Mouse (Mus musculus) small intestine, adult 2 months (tissue): ENCODE data around the gene Nipal3.

ENCODE experiments used
- CTCF ChIP-seq: fragments of 200-500 bp; IDR thresholded peaks from 2 replicates; pipeline ENCODE4 v1.5.1; 2012; ENCODE audit warnings: low read depth, mild to moderate bottlenecking, control low read depth, inconsistent platforms, low read length, moderate library complexity, mixed read lengths; ENCODE audit not compliant: insufficient replicate concordance, insufficient read length; ENCODE audit errors: extremely low read depth
- POLR2A ChIP-seq: fragments of 200-500 bp; IDR thresholded peaks from 2 replicates; pipeline ENCODE4 v1.6.1; 2012; ENCODE audit warnings: low read depth, mild to moderate bottlenecking, control low read depth, inconsistent platforms, low read length, moderate library complexity

GRCm38 (mm10) chr4:135442473-135442872 lies 52.4 kb downstream of the Nipal3 start:
- TF ChIP-seq CTCF: no peak
- TF ChIP-seq POLR2A: no peak
